Mouse (Mus musculus) kidney, adult 18-20 months (tissue): ENCODE data around the gene Usp22.
"Not testable (repeated sequence)": the region's sequence is repeated elsewhere in the genome, so short reads cannot be mapped to it uniquely, and the experiment has no call there.

ENCODE experiments used
- DNase-seq: peaks from one replicate; pipeline ENCODE4 v3.0.0; 2021

The Usp22 gene

GRCm38 (mm10) chr11:61174821-61175658 lies at the start of gene Usp22:
Usp22 (minus strand) TSS chr11:61175055.
- peak; percentile 98 for DNase-seq

- no peak for DNase-seq
Measured at GRCm38 (mm10) chr11:61224234-61224744, 49.4 kb upstream of the Usp22 start.

- DNase-seq: no peak
Measured at GRCm38 (mm10) chr11:61222971-61223745, 48.3 kb upstream of the Usp22 start.

- DNase-seq: no peak
Measured at GRCm38 (mm10) chr11:61222007-61222406, 47.2 kb upstream of the Usp22 start.

GRCm38 (mm10) chr11:61220156-61220881 lies 45.5 kb upstream of the Usp22 start:
- DNase-seq: no peak

GRCm38 (mm10) chr11:61215936-61216335 lies 41.1 kb upstream of the Usp22 start:
- no peak for DNase-seq

- DNase-seq: no peak
Measured at GRCm38 (mm10) chr11:61212102-61212501, 37.2 kb upstream of the Usp22 start.

DNA sequence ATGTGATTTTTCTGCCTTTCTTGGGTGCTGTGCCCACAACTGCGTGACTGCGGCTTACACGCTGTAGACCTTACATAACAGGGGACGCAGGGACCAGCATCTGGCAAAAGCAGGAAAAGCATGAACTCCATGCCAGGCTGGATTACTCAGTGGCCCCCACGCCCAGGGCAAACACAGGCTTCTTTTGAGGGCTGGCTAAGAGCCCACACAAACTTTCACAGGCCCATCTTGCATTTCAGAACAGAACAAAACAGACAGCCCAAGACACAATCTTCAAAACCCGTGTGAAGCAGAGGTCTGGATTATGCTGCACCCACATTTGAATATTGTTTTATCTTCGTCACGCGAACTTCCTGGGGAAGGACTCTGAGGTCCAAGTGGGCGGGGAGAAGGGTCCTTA lies 33.5 kb upstream of the Usp22 start:
- no peak for DNase-seq

DNA sequence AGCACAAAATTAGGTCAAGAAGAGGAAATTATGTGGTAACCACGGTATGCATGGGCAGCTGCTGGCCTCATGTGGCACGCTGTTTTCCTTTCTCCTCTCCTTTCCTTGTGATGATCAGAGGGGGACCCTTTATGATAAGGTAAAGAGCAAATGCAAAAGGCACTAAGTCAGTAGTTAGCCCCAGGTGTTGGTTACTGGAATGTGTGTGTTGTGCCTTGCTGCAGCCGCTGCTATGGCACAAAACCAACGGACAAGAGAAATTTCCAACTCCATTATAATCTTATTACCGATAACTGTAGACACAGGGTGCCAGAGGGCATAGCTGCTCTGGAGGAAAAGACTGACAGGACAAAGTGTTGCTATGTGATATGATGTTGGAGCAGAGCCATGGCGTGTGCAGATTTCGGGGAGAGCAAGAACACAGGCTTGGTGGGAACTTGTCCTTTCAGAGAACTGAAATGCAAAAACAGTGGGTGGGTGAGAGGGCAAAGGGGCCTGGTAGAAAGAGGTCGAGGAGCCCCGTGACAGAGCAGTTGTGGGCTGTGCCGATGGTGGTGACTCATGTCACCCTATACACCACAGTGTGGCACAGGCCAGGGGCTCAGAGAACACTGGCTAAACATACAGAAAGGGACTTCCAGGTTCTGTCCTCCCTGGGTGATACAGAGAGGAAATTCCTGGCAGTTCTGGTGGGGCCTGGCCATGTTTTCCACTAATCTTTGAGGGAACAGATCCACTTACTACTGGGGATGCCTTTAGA lies 32.8 kb upstream of the Usp22 start, which contains the start of gene Aldh3a1:
Gene Aldh3a1 (plus strand): TSS at position 51 of the 760 bp plus-strand sequence.
- DNase-seq: no peak

DNA sequence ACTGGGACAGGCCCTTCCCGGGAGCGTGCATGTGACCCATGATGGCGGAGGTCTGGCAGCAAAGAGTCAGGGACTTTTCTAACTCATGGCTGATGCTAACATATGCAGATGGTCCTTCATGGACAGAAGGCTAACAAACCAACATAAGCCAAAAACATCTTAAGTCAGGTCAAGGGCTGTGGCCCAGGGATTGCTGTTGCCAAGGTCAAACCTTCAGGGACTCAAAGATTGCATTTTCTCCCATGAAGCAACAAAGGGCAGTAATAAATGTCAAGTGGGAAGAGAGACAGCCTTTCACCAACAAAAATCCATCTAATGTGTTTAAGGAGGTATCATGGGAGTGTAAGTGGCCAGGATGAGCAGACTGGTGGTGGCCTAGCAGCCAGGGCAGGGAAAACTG lies 31.3 kb upstream of the Usp22 start:
- peak; percentile 22 for DNase-seq

DNA sequence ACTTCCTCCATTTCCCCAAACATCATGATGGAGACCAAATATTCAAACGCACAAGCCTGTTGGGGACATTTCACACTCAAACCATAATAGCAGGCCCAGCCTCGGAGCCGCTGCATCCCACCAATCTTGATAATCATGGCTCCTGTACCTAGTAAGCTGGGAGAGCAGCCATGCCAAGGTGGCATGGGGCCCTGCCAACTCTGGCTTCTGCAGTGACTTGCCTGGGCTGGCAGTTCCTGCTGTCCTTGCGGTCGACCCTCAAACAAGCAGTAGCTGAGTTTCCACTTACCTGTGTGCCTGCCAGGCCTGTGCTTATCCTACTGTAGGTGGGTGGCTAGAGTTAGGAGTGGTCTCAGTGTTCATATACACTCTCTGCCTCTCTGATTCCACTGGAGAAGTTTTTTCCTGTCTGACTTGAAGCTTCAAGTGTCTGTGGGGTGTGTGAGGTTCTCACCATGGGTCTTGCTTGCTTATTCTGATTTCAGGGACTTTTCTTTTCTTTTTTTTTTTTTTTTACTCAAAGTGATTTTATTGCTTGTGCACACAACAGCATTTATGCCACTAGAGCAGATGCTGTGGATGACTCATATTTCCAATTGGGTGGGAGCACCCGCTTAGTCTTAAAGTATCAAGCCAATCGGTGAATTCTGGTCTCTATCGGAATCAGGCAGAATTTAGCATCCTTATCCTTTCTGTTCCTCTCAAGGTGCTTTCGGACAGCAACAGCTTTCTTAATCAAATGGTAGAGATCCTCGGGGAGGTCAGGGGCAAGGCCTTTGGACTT lies 30.5 kb upstream of the Usp22 start:
- DNase-seq: no peak

- DNase-seq: no peak
Measured at GRCm38 (mm10) chr11:61202810-61203209, 28.0 kb upstream of the Usp22 start.

GRCm38 (mm10) chr11:61202186-61202585 lies 27.3 kb upstream of the Usp22 start:
- DNase-seq: no peak

DNA sequence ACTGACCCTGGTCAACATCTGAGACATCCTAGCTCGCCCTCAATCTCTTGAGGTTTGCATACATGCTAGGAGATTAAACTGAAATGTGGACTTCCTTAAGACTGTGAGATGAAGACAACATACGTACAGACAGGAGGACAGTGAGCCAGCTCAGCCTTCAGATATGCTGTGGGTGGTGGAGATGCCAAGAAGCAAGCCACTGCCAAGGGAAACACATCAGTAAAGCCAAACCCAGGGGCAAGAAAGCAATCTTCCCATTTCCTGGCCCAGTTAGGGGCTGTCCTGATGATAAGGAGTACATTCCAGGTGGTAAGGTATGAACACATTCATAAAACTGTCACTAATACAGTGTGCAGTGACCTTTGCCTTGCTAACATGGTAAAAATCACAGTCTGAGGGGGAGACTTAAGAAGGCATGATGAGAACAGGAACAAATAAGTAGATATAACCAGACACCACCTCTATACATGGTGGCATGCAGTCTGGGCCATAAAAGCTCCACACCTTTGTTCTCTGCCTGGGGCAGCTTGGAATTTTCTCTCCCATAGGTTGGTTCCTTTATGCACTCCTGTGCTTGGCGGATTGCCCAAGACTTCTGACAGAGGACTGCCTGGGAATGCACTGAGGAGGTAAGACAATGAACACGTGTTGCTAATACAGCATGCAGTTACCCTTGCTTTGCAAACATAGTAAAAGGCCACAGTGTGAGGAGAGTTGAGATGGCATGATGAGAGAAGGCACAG lies 24.9 kb upstream of the Usp22 start:
- no peak for DNase-seq

DNA sequence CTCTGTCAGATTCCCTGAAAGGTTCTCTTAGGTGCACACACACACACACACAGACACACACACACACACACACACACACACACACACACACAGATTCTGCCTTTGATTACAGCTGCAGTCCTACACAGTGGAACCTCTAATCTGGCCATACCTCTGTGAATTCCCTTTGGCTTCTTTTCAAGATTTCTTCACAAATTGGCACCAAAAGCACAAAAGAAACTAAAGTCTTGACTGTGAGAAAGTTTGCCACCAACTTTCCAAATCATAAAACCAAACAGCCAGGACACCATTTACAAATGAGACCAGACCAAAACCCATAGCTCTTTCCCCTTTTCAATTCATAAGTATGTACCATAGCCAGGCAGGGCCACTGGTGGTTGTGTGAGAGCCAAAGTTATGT lies 23.1 kb upstream of the Usp22 start:
- DNase-seq: no peak

DNA sequence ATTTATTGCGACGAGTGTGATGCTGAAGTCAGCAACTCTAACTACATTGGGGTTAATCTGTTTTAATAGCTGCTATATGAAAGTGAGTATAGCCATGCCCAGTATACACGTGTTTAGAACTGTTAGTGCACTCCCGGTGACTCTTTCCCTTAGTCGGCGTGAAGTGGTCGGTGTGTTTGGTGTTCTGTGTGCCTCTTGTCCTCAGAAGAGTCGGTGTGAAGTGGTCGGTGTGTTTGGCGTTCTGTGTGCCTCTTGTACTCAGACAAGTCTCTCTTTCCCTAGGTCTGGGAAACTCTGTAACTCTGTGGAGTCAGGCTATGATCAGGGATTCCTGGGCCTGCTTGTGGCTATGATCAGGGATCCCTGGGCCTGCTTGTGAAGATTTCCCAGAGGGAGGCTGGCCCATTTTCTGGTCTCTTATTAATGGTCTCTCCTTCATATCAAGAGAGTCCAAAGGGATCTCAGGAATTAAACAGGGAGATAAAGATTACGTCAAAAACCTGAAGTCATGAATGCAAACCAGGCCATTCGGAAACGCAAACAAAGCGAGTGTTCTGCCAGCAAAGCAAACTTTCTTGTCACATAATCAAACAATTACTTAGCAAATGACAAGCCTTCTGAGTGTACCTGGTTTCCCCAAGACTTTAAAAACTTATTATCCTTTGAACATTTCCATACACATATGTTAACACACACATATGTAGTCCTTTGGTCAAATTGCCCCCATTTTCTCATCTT lies 21.9 kb upstream of the Usp22 start:
- no peak for DNase-seq

- DNase-seq: peak; percentile 81
Measured at GRCm38 (mm10) chr11:61193392-61193791, 18.5 kb upstream of the Usp22 start.

DNA sequence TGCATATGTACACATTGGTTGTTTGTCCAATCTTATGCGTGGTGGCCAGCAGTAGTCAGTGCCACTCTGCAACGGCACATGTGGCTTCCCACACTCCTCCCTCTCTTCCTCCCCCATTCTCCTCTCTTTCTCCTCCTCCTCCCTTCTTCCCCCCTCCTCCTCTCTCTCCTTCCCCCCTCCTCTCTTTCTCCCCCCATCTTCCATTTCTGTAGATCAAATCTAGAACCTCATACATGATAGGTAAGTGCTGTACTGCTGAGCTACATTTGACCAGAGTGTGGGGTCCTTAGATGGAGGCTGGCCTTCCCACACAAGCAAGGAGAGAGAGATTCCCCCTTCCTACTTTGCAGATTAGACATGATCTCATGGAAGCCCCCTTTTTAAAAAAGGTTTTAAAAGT lies 17.9 kb upstream of the Usp22 start:
- no peak for DNase-seq

DNA sequence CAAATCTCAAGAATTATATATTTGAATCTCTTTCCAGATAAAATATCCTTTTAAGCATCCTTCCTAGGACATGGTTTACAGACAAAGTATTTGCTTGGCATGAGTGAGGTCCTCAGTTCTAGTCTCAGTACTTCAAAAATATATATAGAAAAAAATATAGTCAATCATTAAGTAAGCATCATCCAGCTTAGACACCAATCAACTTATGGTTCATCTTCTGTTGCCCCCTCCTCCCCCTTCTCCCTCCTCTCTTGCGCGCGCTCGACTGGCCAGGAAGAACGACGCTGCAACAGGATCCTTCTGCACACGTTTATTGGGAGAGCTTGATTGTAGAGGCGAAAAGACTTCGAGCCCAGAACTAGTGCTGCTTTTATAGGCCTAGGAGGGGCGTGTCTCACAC lies 17.3 kb upstream of the Usp22 start:
- not testable (repeated sequence) for DNase-seq

DNA sequence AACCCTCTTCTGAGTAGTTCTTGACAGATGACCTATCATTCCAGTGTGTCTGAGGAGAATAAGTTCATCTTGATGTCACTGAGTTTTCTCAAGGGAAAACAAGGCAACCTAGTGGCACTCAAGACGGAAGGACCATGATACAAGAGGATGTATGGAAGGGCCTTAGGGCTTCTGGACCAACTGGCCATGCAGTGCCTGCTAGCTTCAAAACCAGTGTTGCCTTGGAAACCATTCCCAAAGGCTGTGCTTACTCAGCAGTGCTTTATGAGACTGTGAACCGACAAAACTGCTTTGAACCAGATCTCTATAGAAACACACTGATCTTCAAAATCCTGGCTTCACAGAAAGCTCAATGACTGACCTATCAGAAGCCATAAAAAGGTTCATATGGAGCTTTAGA lies 15.9 kb upstream of the Usp22 start:
- DNase-seq: no peak
